Mouse (Mus musculus): Measurements from ENCODE around the gene Slc29a2.

DNA sequence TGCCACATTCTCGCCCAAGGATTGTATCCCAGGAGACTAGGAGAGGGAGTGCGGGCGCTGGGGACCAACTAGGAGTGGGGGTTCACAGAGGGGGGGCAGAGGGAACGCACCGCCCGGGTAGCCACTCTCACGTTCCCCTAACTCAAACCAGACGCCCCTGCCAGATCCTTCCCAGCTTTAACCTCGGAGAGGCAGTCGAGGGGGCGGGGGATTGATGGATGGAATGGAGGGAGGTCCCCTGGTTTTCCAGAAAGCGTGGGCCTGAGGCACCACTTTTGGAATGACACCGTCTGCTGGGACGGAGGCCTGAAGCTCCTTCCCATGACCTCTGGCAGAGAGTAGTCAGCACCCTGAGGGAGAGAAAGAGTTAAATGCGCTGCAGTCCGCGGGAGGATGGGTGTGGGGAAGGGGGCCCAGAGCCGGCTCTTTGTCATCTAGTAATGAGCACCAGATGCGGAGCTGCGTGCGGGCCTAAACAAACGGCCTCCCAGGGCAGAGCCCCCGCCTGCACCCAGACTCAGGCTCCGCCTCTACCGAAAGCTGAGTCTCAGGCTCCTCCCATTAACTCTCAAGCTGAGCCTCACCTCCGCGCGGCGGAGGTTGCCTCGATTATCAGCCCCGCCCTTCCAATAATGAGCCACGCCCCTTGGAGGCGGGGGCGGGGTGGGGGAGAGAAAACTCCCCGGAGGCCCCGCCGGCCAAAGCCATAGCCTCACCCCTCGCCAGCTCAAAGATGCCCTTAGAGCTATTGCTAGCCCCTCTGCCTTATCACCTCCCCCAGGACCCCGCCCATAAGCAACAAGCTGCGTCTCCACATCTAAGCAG is 48.1 kb downstream of the Slc29a2 start:
- TF ChIP-seq EP300 (IDR thresholded peaks at IDR 0.05; ENCODE audit: low read depth) (no peak), CTCF (IDR thresholded peaks at IDR 0.05; ENCODE audit: low read depth) (0 out of 2 replicates have a peak, but pooled peaks have one; percentile 2)

Measured in liver, embryonic 14.5 days (tissue).